Mouse (Mus musculus): ENCODE data around the gene C130050O18Rik.

GRCm38 (mm10) chr5:139455166-139455565, 50.1 kb downstream of the C130050O18Rik start:
- TF ChIP-seq POLR2A (IDR thresholded peaks at IDR 0.05; ENCODE audit: extremely low read depth, insufficient read depth, low read length) = peak; percentile 8; the same call in 1 of the 2 replicates
- no peak for TF ChIP-seq CTCF (IDR thresholded peaks at IDR 0.05; ENCODE audit: extremely low read depth, insufficient read depth, low read length)
